Mouse (Mus musculus) cerebellum, postnatal 10 days (tissue): ENCODE results near the gene P2ry12.

Experiments
- DNase-seq, 2 experiments: peaks; one replicate each; pipeline ENCODE4 v3.0.0; 2021; ENCODE audit warnings: mixed read lengths in 2 of 2

P2ry12 gene

DNA sequence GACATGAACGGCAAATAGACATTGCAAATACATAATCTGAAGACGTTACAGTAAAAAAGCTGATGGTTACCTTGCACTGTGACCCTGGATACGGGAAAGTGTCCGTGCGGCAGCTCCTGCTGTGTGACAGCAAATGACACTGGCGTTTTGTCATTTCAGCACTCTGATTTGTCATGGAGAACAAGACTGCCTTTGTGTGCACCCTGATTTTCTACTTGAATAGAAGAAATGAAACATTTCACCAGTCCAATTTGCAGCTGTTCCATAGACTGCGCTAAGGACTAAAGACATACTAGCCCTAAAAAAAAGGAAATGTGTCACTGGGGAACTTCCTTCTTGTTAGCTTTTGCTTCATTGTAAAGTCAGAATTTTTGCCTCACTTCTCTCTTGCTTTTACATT, at the start of gene P2ry12:
P2ry12 (minus strand) TSS at position 168 of the 400 bp plus-strand sequence.
- DNase-seq: no peak

DNA sequence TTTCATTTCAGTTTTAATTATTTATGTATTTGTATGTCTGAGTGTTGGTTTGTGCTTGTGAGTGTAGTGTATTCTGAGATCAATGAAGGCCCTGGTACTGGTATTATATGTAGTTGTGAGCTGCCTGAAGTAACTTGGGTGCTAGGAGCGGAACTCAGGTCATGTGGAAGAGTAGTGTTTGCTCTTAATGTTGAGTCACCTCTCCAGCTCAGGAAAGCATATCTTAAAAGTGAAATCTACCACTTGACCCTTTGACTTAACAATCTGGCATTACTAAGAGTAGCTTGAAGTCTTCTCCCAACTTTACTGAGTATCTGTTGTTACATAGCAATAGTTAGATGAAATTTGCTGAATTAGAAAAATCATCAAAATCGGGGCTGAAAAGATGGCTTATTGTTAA, 42.8 kb upstream of the P2ry12 start:
- no peak for DNase-seq

DNA sequence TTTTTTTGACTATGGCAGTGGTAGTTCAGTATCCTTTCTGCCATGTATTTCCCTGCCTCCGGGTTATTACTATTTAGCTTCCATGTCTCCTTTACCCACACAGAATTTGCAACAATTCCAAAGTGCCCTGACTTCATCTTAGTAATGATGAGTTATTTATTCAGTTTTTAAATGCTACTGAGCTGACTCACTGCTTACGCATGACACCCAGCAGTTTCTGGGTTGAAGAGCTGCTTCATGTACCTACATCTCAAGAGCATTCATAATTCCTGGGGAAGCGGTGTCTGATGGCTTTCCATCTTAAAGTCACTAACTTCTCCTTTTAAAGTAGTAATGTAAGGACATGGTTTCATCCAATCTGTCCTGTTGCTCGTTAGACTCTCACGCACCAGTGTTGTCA, 42.3 kb upstream of the P2ry12 start:
- DNase-seq: no peak

DNA sequence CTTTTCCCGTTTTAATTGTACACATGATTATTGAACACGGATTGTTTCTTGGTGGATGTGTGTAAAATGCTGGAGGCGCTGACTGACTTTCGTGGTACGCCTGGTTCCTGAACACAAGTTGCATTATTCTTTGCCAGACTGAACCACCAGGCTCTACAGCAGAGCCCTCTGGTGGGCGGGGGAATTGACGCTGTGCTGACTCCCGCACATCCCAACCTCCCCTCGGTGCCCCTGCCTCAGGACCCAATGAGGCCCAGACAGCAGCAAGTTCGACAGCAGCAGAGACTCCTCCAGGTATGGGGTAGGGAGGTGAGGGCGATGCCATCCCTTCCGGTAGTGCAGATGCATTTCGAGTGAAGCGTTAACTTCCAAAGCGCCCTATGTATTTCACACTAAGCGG, 35.0 kb upstream of the P2ry12 start:
- no peak for DNase-seq

DNA sequence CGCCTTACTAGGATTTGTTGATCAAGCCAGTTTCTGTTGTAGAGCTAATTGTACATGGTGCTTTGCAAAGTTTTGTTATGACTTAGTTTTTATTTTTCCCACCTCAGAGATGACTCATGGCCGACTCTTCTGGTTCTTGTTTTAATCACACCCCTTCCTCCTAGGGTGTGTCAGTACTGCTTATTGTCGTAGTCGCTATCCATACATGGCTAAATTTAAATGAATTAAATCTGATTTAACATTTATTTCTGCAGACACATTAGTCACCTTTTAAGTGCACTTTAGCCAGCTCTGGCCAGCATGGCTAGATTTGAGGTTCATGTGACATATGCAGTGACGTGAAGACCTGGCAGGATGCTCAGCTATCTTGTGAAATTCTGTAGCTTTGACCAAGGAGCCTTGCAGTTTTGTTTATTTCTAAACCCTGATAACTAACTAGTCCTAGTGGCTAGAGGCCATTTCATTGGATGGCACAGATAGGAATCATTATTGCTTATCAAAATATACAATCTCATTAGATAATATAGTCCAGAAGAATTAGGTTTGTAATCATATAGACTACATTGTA, 34.0 kb upstream of the P2ry12 start:
- DNase-seq: no peak

DNA sequence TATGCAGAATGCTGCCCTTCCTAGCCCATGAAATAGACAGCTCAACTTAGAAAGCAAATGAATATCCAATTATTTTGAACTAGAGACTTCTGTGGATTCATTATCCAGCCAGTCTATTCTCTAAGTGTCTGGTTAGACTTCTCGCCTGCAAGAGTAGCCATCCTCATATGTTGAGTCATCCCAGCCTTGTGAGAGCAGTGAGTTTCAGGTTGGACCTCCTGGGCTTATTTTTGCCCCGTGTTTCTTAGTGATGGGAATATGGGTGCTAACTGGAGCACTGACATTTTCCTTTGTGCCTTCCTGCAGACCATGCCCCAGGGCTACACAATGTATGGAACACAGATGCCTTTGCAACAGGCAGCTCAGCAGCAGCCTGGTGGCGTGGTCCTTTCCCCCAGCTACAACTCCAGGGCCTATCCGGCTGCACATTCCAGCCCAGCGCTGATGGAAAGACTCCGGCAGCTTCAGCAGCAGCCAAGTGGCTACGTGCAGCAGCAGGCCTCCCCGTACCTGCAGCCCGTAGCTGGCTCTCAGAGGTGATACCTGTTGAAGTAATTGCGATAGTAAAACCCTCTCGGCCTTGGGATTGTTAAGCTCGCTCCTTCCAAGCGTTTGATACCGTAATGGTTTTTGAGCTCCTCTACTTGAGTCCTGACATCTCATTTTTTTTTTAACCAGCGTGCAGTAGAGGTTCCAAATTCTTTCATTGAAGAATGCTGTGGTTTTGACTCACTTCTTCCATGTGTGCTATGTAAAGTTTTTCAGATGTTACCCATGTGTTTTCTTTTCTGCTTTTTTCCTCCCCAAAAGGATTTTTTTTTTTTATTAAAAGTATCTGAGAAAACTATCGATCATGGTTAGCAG, 33.3 kb upstream of the P2ry12 start:
- no peak for DNase-seq

- no peak for DNase-seq
Observed at GRCm38 (mm10) chr3:59293437-59294199, 30.9 kb upstream of the P2ry12 start.

DNA sequence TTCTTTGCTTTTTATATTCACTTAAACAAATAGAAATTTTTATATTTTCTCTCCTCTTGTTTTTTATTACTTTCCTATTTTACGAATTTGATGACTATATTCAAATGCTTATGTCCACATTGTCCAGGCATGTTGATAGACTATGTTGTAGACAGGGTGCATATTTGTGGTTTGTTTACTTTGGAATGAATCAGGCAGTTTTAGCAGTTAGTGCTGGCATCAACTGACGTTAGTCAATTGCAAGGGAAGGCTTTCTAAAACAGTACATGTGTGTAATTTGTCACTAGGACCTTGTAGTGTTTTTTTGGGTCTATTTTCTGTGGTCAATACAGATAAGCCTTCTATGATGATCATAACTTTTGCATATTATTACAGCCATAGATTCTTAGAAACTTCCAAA, 27.9 kb upstream of the P2ry12 start:
- DNase-seq: no peak

DNA sequence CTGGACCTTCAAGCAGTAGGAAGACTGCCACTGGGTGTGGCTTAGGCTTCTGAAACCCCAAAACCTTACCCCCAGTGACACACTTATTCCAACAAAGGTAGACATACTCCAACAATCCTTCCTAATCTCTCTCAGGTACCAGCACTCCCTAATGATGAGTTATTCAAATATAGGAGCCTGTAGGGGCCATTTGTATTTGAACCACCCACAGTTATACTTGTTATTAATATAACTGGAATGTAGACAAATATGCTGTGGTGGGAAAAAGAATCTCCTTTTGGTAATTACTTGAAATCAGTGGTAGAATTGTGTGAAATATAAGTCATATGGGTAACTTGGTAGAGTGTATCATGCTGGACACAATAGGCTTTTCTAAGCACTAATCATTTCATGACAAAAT, 15.9 kb upstream of the P2ry12 start:
- DNase-seq: no peak

DNA sequence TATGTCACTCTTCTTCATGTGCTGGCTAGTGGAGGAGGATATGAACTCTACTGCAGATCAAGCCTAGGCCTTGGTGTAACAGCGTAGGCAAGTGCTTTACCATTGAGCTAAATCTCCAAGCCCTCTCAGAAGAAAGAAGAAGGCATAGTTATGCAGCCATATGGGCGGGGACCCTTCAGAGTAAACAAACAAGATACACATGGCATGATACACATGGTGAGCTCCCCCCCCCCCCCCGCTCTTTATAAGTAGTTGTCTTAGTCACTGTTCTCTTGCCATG, 15.5 kb upstream of the P2ry12 start:
- no peak for DNase-seq

- no peak for DNase-seq
Observed at GRCm38 (mm10) chr3:59277502-59278253, 15.0 kb upstream of the P2ry12 start.

DNA sequence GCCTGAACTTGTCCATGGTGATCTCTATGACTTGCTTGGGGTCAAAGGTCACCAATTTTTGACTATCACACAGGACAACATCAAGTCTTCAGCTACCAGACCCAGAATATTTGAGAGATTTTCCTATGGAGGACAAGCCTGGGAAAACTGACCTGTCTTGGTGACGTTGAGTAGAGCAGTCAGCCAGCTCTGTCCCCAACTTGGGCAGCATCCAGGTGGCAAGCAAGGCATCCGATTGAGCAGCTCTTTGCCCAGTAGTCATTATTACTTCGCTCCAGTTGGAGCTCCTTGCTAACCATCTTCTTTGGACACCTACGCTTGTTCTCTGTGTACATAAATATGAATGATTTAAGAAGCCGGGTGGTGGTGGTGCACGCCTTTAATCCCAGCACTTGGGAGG, 8.1 kb upstream of the P2ry12 start:
- DNase-seq: peak; percentile 30 to 39

- DNase-seq: no peak
Observed at GRCm38 (mm10) chr3:59263988-59264387, 1.3 kb upstream of the P2ry12 start.

DNA sequence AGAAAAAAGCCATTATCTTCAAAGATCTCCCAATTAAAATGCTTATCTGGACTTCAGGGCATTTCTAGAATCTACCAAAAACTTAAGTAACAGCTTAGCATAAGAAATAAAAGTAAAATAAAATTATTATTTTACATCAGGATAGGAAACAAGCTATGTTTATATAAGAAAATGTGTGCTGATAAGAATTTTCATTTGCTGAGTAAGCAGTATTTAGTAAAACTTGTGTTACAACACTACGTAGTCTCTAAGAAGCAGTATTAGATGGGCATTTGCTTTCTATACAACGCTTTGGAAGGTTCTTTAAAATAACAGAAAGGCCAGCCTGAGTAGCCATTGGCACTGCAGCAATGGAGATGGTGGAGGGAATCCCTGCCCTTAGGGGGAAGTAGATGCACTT, 746 bp upstream of the P2ry12 start:
- no peak for DNase-seq

- DNase-seq: no peak
Observed at GRCm38 (mm10) chr3:59261709-59262472, 780 bp downstream of the P2ry12 start.

DNA sequence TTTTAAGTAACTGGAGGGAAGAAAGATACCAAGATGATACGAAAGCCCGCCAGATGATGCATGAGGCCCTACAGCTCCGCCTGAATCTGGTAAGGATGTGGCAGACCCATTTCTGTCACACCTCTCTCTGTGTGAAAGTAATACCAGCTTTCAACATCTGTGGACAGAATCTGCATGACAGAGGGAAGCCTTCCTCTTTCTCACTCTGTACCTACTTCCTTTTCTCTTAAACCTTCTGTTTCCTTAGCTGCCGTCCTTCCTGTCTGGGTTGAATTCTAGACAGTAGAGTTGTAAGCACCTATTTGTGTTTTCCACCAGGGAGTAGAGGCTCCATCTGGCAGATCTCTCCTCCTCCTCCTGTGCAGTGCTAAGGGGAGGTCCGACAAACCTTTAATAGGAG, 1.9 kb downstream of the P2ry12 start:
- no peak for DNase-seq

DNA sequence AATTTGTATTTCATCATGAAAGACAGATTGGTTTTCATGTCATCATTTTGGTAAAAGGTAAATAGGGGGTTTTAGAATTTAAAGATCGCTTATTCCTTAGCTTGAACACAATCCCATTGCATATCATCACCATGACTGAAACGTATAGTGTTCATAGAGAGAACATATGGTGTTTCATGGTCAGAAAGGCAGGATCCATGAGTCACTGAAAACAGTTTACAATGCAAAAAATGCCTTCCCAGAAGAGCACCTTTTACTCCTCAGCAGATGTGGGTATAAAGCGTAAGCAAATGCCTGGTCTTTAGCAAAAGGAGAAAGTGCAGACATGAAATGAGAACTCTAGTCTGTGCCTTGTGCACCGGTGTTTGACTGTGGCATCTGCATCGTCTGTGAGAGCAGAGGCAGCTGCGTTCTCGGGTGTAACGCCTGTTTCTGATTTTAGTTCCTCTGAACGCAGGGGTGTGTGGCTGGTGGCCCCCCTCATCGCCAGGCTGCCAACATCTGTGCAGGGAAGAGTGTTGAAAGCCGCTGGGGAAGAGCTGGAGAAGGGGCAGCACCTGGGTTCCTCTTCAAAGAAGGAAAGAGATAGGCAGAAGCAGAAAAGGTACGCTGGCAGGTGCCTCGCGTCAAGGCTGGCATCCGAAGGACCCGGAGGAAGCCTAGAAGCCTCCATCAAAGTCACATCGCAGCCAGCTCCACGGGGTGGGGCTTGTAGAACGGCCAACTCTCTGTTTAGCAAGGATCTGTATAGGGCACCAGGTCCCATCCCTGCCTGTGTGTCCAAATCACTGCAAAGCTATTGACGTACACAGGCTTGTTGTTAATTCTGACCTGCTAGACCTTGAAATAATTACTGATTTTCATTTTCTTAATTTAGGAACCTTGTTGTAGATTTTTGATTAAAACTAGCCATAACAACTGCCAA, 4.7 kb downstream of the P2ry12 start:
- peak; percentile 13 to 33 for DNase-seq

- no peak for DNase-seq
Observed at GRCm38 (mm10) chr3:59250454-59250853, 12.2 kb downstream of the P2ry12 start.

DNA sequence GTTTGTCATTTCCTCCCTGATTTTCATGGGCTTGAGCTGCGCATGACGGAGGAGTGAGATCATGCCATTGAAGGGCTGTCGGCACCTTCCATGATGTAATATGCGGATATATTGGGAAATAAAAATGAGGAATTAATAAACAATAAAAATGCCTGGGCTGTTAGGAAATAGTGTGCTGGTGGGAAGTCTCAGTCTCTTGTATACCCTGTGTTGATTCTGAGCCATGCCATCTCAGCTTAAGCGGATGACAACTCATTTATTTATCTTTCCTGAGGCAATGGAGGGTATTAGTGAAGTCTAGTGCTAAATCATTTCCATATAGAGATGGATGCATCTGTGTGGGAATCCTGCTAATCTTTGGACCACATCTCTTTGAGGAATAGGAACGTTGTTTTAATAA, 14.6 kb downstream of the P2ry12 start:
- no peak for DNase-seq

DNA sequence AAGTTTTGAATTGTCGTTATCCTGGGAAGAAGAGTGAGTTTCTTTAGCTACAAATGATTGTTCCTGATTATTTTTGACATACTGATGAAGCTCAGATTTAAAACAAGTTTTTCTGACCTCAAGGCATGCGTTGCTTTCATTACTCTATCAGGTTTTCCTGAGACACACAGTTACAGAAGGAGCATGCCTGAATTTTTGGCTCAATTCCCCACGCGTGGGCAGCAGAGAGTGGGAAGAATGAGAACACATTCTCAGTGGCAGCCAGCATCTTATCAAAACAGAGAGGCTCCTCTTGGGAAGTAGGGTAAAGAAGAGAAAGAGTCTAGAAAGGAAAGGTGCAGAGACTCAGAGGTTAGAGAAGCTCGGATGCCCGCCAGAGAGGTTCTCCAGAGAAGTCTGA, 19.3 kb downstream of the P2ry12 start:
- peak; percentile 42 to 44 for DNase-seq

- no peak for DNase-seq
Observed at GRCm38 (mm10) chr3:59234878-59235277, 27.8 kb downstream of the P2ry12 start.
